Mouse (Mus musculus) ES-Bruce4 (cell line): Measurements from ENCODE around the gene Gm11567.
"Not testable (repeated sequence)": the region's sequence is repeated elsewhere in the genome, so short reads cannot be mapped to it uniquely, and the experiment has no call there.

Source experiments
- CTCF ChIP-seq: IDR thresholded peaks from one replicate; pipeline ENCODE4 v1.8.1; 2011; ENCODE audit warnings: low read depth, low read length
- POLR2A ChIP-seq: IDR thresholded peaks from one replicate; pipeline ENCODE4 v1.8.1; 2011; ENCODE audit warnings: low read length; ENCODE audit not compliant: insufficient read depth

DNA sequence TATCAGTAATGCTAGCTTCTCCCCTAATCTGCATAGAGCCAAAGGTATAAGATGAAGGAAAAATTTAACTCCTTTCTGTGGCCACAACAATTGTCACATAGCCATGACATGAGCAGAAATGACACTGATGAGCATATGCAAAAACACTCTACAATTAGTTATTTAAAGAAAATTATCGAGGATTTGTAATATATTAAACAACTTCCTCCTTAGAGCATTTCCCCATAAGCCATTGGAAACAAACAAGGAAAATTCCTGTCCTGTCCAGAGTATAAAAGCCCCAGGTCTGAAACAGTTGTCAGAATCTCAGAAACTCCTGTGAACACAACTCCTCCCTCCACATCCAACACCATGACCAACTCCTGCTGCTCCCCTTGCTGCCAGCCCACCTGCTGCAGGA lies 14.8 kb upstream of the Gm11567 start, which contains the start of gene Gm11559:
- TF ChIP-seq CTCF, POLR2A: not testable (repeated sequence)
